ENCODE assay signal across 8 mouse cellular contexts in the genomic region with DNA sequence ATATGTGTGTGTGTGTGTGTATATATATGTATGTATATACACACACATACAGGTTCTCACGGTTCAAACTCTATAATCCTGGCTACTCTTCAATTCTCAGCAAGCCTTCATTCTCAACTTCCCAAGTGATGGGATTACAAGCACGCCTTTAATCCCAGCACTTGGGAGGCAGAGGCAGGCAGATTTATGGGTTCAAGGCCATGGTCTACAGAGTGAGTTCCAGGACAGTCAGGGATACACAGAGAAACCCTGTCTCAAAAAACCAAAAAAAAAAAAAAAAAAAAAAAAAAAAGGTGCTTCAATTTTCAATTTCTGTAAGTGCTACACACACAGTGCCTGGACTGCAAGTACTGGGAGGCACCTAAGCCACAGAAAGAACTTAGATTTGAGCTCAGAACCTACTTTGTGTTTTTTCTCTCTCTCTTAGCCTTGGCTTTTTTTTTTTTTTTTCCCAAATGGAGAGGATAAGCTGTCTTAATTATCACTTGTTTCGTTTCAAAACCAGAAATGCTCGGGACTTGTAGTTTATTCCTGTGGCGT. TPM values are rescaled to one million over a fixed set of nuclear protein-coding genes. Genes with fewer than 3 reads are reported as not detected.
DNase-seq lines count a peak whose midpoint lies in the region; ATAC-seq and TF ChIP-seq lines count a peak whose summit lies in the region.

No protein-coding gene starts in this region.

- H3K4me3 ChIP-seq in kidney, embryonic 15.5 days (replicated peaks), result peak overlapping the region; percentile 87
- H3K4me3 ChIP-seq in cortical plate, adult 2 months (ENCODE audit: insufficient read depth, low read length), result peak overlapping the region; percentile 20; the same call in 1 of the 2 replicates
- peak overlapping the region; percentile 71 for H3K4me3 ChIP-seq in hindbrain, embryonic 15.5 days
- peak overlapping the region; percentile 84 for H3K4me3 ChIP-seq in midbrain, embryonic 16.5 days (ENCODE audit: low read depth, low read length)

- H3K9ac ChIP-seq in kidney, embryonic 15.5 days, result no peak overlapping the region
- no peak overlapping the region for H3K9ac ChIP-seq in hindbrain, embryonic 15.5 days
- H3K9ac ChIP-seq in midbrain, embryonic 16.5 days (ENCODE audit: low read depth, low read length), result peak overlapping the region; percentile 56; the same call in 1 of the 2 replicates

- H3K4me2 ChIP-seq in kidney, embryonic 15.5 days, result peak overlapping the region; percentile 93
- peak overlapping the region; percentile 96 for H3K4me2 ChIP-seq in hindbrain, embryonic 15.5 days
- H3K4me2 ChIP-seq in midbrain, embryonic 16.5 days (ENCODE audit: low read length), result peak overlapping the region; percentile 60

- no peak for DNase-seq in kidney, postnatal 10 days
- no peak for DNase-seq in layer of hippocampus, postnatal 36 days
- DNase-seq in left cerebral cortex, postnatal 10 days (ENCODE audit: extremely low spot score in 1 of 2, low spot score in 2 of 2), result no peak
- DNase-seq in retina, postnatal 1 day, result no peak

- peaks cover 23% of the 10 kb centered on the region for H3K4me1 ChIP-seq in kidney, embryonic 15.5 days
- no peaks in the 10 kb centered on the region for H3K4me1 ChIP-seq in cortical plate, adult 2 months (ENCODE audit: control insufficient read depth, insufficient read depth, low read length)
- peaks cover 11% of the 10 kb centered on the region for H3K4me1 ChIP-seq in hindbrain, embryonic 15.5 days (replicated peaks)
- peaks cover 12% of the 10 kb centered on the region for H3K4me1 ChIP-seq in midbrain, embryonic 16.5 days (ENCODE audit: control insufficient read depth, insufficient read depth, low read length)

- no peak for TF ChIP-seq CTCF in cortical plate, adult 2 months (IDR thresholded peaks at IDR 0.05; ENCODE audit: extremely low read depth, insufficient read depth, low read length)

- H3K27ac ChIP-seq in kidney, embryonic 15.5 days, result peak overlapping the region; percentile 57
- H3K27ac ChIP-seq in cortical plate, adult 2 months (ENCODE audit: insufficient read depth, low read length), result no peak overlapping the region
- H3K27ac ChIP-seq in hindbrain, embryonic 15.5 days (replicated peaks), result peak overlapping the region; percentile 69
- peak overlapping the region; percentile 53; the same call in 1 of the 2 replicates for H3K27ac ChIP-seq in midbrain, embryonic 16.5 days (ENCODE audit: low read length)

- no peaks in the 10 kb centered on the region for H3K36me3 ChIP-seq in kidney, embryonic 15.5 days
- H3K36me3 ChIP-seq in hindbrain, embryonic 15.5 days, result no peaks in the 10 kb centered on the region
- H3K36me3 ChIP-seq in midbrain, embryonic 16.5 days (ENCODE audit: control insufficient read depth, insufficient read depth, low read length), result no peaks in the 10 kb centered on the region

- H3K9me3 ChIP-seq in kidney, embryonic 15.5 days (replicated peaks), result no peaks in the 10 kb centered on the region
- no peaks in the 10 kb centered on the region for H3K9me3 ChIP-seq in hindbrain, embryonic 15.5 days
- no peaks in the 10 kb centered on the region for H3K9me3 ChIP-seq in midbrain, embryonic 16.5 days (replicated peaks; ENCODE audit: control insufficient read depth, low read length, poor library complexity, severe bottlenecking)

- TF ChIP-seq POLR2A in cortical plate, adult 2 months (IDR thresholded peaks at IDR 0.05; ENCODE audit: extremely low read depth, insufficient read depth, low read length), result no peak

- H3K27me3 ChIP-seq in kidney, embryonic 15.5 days, result no peaks in the 10 kb centered on the region
- no peaks in the 10 kb centered on the region for H3K27me3 ChIP-seq in hindbrain, embryonic 15.5 days
- no peaks in the 10 kb centered on the region for H3K27me3 ChIP-seq in midbrain, embryonic 16.5 days (ENCODE audit: control insufficient read depth, insufficient read depth, low read depth, low read length)

- intact Hi-C loops in left cerebral cortex, postnatal 10 days (cut with DNase I), result loop anchor here (5.0 kb wide), 2 partner anchors 34 to 261 kb away; partner anchors contain the start of gene Stat6

- whole genome bisulfite sequencing in kidney, embryonic 15.5 days, result 48% methylated on average over 5 of the region's 5 CpGs
- WGBS in hindbrain, embryonic 15.5 days, result 57% methylated on average over 5 of the region's 5 CpGs
- WGBS in midbrain, embryonic 16.5 days, result 49% methylated on average over 5 of the region's 5 CpGs

- no peak for ATAC-seq in kidney, embryonic 15.5 days (replicated peaks; ENCODE audit: low FRiP score)
- ATAC-seq in hindbrain, embryonic 15.5 days (ENCODE audit: low FRiP score, low read depth), result no peak
- no peak for ATAC-seq in midbrain, embryonic 16.5 days

RNA-seq across cellular contexts. Expression of gene Nab2, which starts 7.6 kb away (rescaled TPM):
- polyA plus RNA-seq in kidney, embryonic 15.5 days (2015; fragmentation: Nextera tagmentation; extraction: Ambion mirVana), result 27.1 and 30.8 TPM in 2 replicates
- polyA plus RNA-seq in cortical plate, adult 2 months (2012; rRNA removed), result 35.3 and 40.3 TPM in 2 replicates
- 2.5 and 2.7 TPM in 2 replicates for polyA plus RNA-seq in hindbrain, embryonic 15.5 days (2015; fragmentation: Nextera tagmentation; extraction: Ambion mirVana)
- polyA plus RNA-seq in midbrain, embryonic 16.5 days (2015; fragmentation: Nextera tagmentation; extraction: Ambion mirVana), result 1.6 and 2.1 TPM in 2 replicates
- 10 to 100 TPM; 42.7 to 43.8 TPM for total RNA-seq in layer of hippocampus, postnatal 36 days (2021)
- 10 to 100 TPM; 28.5 to 32.1 TPM for total RNA-seq in left cerebral cortex, postnatal 10 days (2021)

RNA-seq across cellular contexts. Expression of gene Nemp1, which starts 9.2 kb away (rescaled TPM):
- polyA plus RNA-seq in kidney, embryonic 15.5 days (2015; fragmentation: Nextera tagmentation; extraction: Ambion mirVana), result 10.9 TPM in 2 replicates
- polyA plus RNA-seq in cortical plate, adult 2 months (2012; rRNA removed), result 3.8 TPM in 2 replicates
- polyA plus RNA-seq in hindbrain, embryonic 15.5 days (2015; fragmentation: Nextera tagmentation; extraction: Ambion mirVana), result 3.1 and 3.4 TPM in 2 replicates
- polyA plus RNA-seq in midbrain, embryonic 16.5 days (2015; fragmentation: Nextera tagmentation; extraction: Ambion mirVana), result 3.2 TPM in 2 replicates
- total RNA-seq in layer of hippocampus, postnatal 36 days (2021), result 1 to 10 TPM; 5.1 to 6.7 TPM
- total RNA-seq in left cerebral cortex, postnatal 10 days (2021), result 1 to 10 TPM; 3.4 to 4.4 TPM

RNA-seq across cellular contexts. Expression of gene Myo1a, which starts 29.0 kb away (rescaled TPM):
- polyA plus RNA-seq in kidney, embryonic 15.5 days (2015; fragmentation: Nextera tagmentation; extraction: Ambion mirVana), result 0.65 and 0.81 TPM in 2 replicates
- polyA plus RNA-seq in cortical plate, adult 2 months (2012; rRNA removed), result 1.3 and 1.7 TPM in 2 replicates
- polyA plus RNA-seq in hindbrain, embryonic 15.5 days (2015; fragmentation: Nextera tagmentation; extraction: Ambion mirVana), result 0.72 and 0.77 TPM in 2 replicates
- 0.60 and 0.93 TPM in 2 replicates for polyA plus RNA-seq in midbrain, embryonic 16.5 days (2015; fragmentation: Nextera tagmentation; extraction: Ambion mirVana)
- total RNA-seq in layer of hippocampus, postnatal 36 days (2021), result 1 to 10 TPM; 1.0 to 1.3 TPM
- total RNA-seq in left cerebral cortex, postnatal 10 days (2021), result under 1 TPM; 0.28 TPM

RNA-seq across cellular contexts. Expression of gene Stat6, which starts 33.1 kb away (rescaled TPM):
- 26.5 and 27.2 TPM in 2 replicates for polyA plus RNA-seq in kidney, embryonic 15.5 days (2015; fragmentation: Nextera tagmentation; extraction: Ambion mirVana)
- polyA plus RNA-seq in cortical plate, adult 2 months (2012; rRNA removed), result 11.9 and 12.6 TPM in 2 replicates
- 6.2 and 6.3 TPM in 2 replicates for polyA plus RNA-seq in hindbrain, embryonic 15.5 days (2015; fragmentation: Nextera tagmentation; extraction: Ambion mirVana)
- 4.4 and 5.4 TPM in 2 replicates for polyA plus RNA-seq in midbrain, embryonic 16.5 days (2015; fragmentation: Nextera tagmentation; extraction: Ambion mirVana)
- 1 to 10 TPM; 5.1 to 6.2 TPM for total RNA-seq in layer of hippocampus, postnatal 36 days (2021)
- 10 to 100 TPM in 1 of 2 experiments, 1 to 10 TPM in 1; 9.4 to 10.2 TPM for total RNA-seq in left cerebral cortex, postnatal 10 days (2021)

RNA-seq across cellular contexts. Expression of gene Tac2, which starts 48.3 kb away (rescaled TPM):
- polyA plus RNA-seq in kidney, embryonic 15.5 days (2015; fragmentation: Nextera tagmentation; extraction: Ambion mirVana), result 2.2 and 2.3 TPM in 2 replicates
- 25.9 and 31.9 TPM in 2 replicates for polyA plus RNA-seq in cortical plate, adult 2 months (2012; rRNA removed)
- polyA plus RNA-seq in hindbrain, embryonic 15.5 days (2015; fragmentation: Nextera tagmentation; extraction: Ambion mirVana), result 0.42 and 1.2 TPM in 2 replicates
- 0.34 and 1.2 TPM in 2 replicates for polyA plus RNA-seq in midbrain, embryonic 16.5 days (2015; fragmentation: Nextera tagmentation; extraction: Ambion mirVana)
- 1 to 10 TPM; 3.3 to 6.6 TPM for total RNA-seq in layer of hippocampus, postnatal 36 days (2021)
- 10 to 100 TPM; 14.5 to 17.8 TPM for total RNA-seq in left cerebral cortex, postnatal 10 days (2021)

Comparison
In these comparisons a context has a peak if more than half of its experiments do, and no peak if none do; other contexts are left out.
1. H3K4me3 ChIP-seq: peak in every context shown above with its lines; median percentile 87 in kidney, embryonic 15.5 days; 84 in midbrain, embryonic 16.5 days; 71 in hindbrain, embryonic 15.5 days; 20 in cortical plate, adult 2 months.